Mouse (Mus musculus): Measurements from ENCODE around the gene H1foo. TPM values are rescaled to one million over a fixed set of nuclear protein-coding genes. Genes with fewer than 3 reads are reported as not detected.
A peak's percentile ranks its signal among the peaks of the same experiment; 100 is the strongest.

Gene H1foo
- polyA plus RNA-seq, 1 experiment from 2014 or later: not detected

DNA sequence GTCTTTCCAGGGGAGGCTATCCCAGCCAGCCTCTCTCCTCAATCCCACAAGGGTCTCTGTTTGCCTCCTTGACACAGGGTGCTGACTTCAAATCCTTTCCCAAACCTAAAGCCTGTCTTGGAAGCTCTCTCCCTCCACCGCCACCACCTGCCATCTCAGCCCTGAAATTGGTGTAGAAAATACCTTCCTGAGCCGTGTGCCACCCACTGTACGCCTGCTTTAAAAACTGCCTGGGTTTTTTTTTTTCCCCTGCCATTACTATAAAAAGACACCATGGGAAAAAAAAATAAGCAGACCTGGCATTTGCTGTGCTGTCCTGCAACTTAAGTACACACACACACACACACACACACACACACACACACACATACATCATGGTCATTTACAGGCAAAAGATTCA lies 45.3 kb downstream of the H1foo start:
- H3K4me2 ChIP-seq: 0 out of 2 replicates have a peak overlapping the region, but pooled peaks have one; percentile 94
- H3K4me3 ChIP-seq: no peak overlapping the region
- peaks cover 63% of the 10 kb centered on the region for H3K4me1 ChIP-seq
- H3K9me3 ChIP-seq: no peaks in the 10 kb centered on the region
- H3K9ac ChIP-seq: no peak overlapping the region
- no peaks in the 10 kb centered on the region for H3K36me3 ChIP-seq
- 78% methylated on average over 3 of the region's 3 CpGs for WGBS
- no peak for ATAC-seq (ENCODE audit: insufficient number of reproducible peaks, low FRiP score, low TSS enrichment, low read depth)
- no peak overlapping the region for H3K27ac ChIP-seq
- H3K27me3 ChIP-seq: peaks cover 42% of the 10 kb centered on the region

DNA sequence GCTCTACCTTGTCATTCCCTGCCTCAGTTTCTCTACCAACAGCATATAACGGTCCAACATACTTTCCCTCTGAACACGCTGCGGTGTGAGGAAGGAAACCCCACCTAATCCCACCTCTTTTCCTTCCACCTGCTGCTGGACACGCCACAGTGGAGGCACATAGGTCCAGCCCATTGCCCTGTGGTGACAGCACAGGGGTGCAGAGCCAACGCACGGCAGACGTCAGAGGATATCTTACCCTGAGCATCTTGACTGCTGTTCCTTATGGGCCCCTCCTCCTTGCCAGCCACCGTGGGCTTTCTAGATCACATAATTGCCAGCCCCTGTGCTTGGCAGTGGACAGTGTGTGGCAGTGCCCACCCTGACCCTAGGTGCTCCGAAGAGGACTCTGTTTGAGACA lies 45.7 kb downstream of the H1foo start:
- no peak overlapping the region for H3K27ac ChIP-seq
- H3K4me1 ChIP-seq: peaks cover 59% of the 10 kb centered on the region

DNA sequence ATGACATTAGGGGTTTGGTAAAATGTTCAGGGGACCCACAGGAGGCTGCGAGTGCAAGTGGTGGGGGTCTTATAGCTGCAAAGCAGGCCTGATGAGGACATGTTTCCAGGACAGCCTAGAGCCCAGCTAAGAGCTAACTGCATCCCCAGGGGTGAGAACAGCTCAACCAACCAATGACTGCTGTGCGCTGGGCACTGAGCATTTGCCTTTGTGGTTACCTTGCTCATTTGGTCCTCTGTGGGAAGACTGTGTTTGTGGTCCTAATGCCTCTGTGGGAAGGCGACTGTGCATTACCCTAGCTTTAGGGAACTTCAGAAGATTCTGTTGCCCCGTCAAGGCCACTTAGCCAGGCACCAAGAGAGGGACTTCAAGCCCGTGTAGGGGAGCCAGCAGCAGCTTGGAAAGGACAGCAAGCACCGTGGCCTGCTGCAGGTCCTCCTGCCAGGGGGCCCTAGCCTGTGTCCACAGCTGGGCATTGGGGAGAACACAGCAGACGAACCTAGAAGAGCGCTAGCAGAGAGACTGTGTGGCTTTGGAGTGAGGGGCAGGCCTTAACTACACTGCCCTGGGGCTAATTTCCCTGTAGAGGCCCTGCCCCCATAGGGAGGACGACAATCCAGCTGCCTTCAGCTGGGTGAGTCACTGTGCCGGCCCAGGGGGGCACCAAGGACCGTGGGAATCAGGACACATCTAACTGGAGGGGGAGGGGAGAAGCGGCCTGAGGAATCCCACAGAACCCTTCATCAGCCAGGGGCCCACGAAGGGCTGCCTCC lies 46.6 kb downstream of the H1foo start:
- Histone ChIP-seq H3K27me3 (peaks cover 42% of the 10 kb centered on the region), H3K36me3 (no peaks in the 10 kb centered on the region), H3K4me1 (peaks cover 59% of the 10 kb centered on the region), H3K9ac (0 out of 2 replicates have a peak overlapping the region, but pooled peaks have one; percentile 14), H3K4me3 (peak overlapping the region; percentile 62), H3K9me3 (no peaks in the 10 kb centered on the region), H3K4me2 (peak overlapping the region; percentile 94), H3K27ac (0 out of 2 replicates have a peak overlapping the region, but pooled peaks have one; percentile 8)
- ATAC-seq (ENCODE audit: insufficient number of reproducible peaks, low FRiP score, low TSS enrichment, low read depth): no peak
- 33% methylated on average over 13 of the region's 13 CpGs for WGBS

More for the DNA sequence above, 45.7 kb downstream of the H1foo start:
- peak overlapping the region; percentile 62 for H3K4me3 ChIP-seq
- peaks cover 42% of the 10 kb centered on the region for H3K27me3 ChIP-seq
- peak overlapping the region; percentile 94; the same call in 1 of the 2 replicates for H3K4me2 ChIP-seq
- WGBS: 79% methylated on average over 9 of the region's 9 CpGs
- H3K9ac ChIP-seq: no peak overlapping the region
- H3K36me3 ChIP-seq: no peaks in the 10 kb centered on the region
- H3K9me3 ChIP-seq: no peaks in the 10 kb centered on the region
- ATAC-seq (ENCODE audit: insufficient number of reproducible peaks, low FRiP score, low TSS enrichment, low read depth): no peak

DNA sequence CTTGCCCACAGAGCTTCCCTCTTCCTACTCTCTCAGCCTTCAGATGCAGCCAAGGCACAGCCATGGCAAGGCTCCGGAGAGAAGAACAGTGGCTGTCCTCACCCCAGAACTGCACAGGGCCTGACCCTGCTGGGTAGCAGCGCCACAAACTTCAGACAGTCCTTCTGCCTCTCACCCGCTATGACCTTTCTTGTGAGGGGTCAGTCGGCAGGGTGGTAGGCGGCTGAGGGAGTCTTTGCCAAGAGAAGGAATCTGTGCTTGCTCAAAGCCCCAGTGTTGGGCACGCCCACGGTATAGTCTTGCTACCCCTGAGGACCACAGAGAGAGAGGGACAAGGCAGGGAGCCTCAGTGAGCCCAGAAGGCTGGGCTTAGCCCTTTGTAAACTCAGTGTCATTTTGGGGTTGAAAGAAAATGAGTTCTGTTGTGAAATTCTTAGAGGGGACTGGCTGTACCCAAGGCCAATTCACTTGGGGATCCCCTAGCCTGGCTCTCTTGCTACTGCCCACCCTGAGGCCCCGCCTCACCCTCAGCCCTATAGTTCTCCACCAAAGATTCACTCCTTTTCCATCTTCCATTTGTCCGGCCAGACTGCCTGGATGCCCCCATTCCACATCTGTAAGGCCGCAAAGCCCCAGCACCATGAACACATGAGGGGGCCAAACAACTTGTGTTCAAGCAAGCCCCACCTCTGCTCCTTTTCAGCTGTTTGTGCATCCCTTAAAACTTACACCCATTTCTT lies 47.3 kb downstream of the H1foo start:
- peaks cover 42% of the 10 kb centered on the region for H3K27me3 ChIP-seq
- 0 out of 2 replicates have a peak overlapping the region, but pooled peaks have one; percentile 14 for H3K9ac ChIP-seq
- peak overlapping the region; percentile 94 for H3K4me2 ChIP-seq
- no peak for ATAC-seq (ENCODE audit: insufficient number of reproducible peaks, low FRiP score, low TSS enrichment, low read depth)
- no peaks in the 10 kb centered on the region for H3K9me3 ChIP-seq
- H3K27ac ChIP-seq: no peak overlapping the region
- peaks cover 53% of the 10 kb centered on the region for H3K4me1 ChIP-seq
- peak overlapping the region; percentile 62 for H3K4me3 ChIP-seq
- 41% methylated on average over 10 of the region's 10 CpGs for WGBS
- H3K36me3 ChIP-seq: no peaks in the 10 kb centered on the region

DNA sequence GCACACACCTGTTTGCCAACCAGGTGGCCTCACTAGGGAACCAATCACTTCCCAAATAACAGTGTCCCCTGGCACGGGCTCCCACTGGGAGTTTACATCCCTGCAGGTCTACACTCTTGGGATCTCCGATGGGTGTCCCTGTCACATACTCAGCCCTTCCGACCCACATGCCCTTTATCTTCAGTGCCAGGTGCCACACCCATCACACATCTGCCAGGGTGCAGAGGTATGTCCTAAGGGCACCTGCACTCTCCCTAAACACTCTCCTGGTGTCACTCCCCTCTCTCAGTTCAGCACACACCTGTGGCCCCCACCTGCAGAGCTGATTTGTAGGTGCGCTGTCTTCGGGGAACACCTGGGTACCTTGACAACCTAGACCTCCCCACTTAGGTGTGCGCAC lies 48.2 kb downstream of the H1foo start:
- no peaks in the 10 kb centered on the region for H3K9me3 ChIP-seq
- peaks cover 55% of the 10 kb centered on the region for H3K4me1 ChIP-seq
- H3K36me3 ChIP-seq: no peaks in the 10 kb centered on the region
- peaks cover 42% of the 10 kb centered on the region for H3K27me3 ChIP-seq
- H3K27ac ChIP-seq: no peak overlapping the region
- WGBS: 51% methylated on average over 6 of the region's 6 CpGs
- ATAC-seq (ENCODE audit: insufficient number of reproducible peaks, low FRiP score, low TSS enrichment, low read depth): no peak
- peak overlapping the region; percentile 94 for H3K4me2 ChIP-seq
- H3K9ac ChIP-seq: no peak overlapping the region
- H3K4me3 ChIP-seq: peak overlapping the region; percentile 62

DNA sequence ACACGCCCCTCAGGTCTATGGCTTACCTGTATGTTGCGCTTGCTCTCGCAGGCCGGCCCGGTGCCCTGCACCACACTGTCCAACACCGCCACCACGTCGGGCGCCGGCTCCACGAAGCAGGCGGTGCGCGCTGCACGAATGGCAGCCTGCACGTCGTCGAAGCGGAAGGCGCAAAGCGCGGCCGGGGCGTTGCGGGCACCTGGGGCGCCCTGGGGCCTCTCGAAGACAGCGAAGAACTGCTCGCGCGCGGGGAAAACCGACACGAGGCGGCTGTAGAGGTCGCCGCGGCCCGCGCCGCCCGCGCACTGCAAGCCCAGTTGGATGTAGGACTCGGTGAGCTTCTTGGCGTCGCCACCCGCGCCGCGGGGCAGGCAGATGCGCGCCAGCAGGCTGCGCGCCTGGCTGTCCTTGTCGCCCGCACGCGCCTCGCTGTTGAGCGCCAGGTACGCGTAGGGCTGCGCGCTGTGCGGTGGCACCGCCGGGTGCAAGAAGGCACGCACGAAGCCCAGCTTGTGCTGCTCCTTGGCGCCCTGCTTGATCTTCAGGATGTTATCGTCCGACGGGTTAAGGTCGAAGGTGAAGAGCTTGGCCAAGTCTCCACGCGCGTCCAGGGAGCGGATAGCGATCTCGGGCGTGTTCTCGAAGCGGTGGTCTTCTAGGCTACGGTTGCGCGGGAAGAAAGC lies 48.9 kb downstream of the H1foo start:
- Histone ChIP-seq H3K4me1 (peaks cover 58% of the 10 kb centered on the region), H3K27me3 (peaks cover 42% of the 10 kb centered on the region), H3K36me3 (no peaks in the 10 kb centered on the region), H3K4me3 (peak overlapping the region; percentile 62), H3K9me3 (no peaks in the 10 kb centered on the region), H3K4me2 (peak overlapping the region; percentile 94), H3K27ac (peak overlapping the region; percentile 11; the same call in 1 of the 2 replicates), H3K9ac (peak overlapping the region; percentile 57)
- no peak for ATAC-seq (ENCODE audit: insufficient number of reproducible peaks, low FRiP score, low TSS enrichment, low read depth)
- 1% methylated on average over 86 of the region's 86 CpGs for WGBS

DNA sequence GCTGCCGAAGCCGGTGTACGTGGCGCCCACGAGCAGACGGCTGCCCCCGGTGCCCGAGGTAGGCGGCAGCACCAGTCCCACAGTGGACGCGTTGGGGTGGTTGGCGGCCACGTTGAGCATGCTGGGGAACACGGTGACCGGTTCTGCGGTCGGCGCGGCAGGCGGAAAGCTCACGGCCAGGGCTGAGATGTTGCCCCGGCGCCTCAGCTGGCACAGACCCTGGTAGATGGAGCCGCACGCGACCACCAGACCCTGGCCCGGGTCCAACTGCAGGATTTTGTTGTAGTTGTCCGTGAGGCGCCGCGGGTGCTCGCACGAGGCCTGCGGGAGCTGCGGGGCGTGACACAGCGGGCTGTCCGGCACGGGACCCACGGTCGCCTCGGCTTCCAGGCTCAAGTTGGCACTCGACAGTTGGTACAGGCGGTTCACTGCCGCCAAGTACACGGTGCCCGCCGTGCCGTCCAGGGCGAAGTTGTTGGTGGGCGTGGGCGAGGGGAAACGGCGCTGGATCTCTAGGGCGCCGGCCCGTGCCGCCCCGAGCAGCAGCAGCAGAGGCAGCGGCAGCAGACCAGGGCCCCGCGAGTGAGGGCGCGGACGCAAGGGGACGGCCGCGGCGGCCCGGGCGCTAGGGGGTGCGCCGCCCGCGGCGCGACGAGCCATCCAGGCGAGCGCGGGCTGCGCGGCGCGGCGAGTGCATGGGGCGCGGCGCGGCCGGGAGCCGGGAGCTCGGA lies 49.6 kb downstream of the H1foo start:
- Histone ChIP-seq H3K4me3 (peak overlapping the region; percentile 62), H3K4me2 (peak overlapping the region; percentile 94), H3K9me3 (no peaks in the 10 kb centered on the region), H3K9ac (peak overlapping the region; percentile 57), H3K27ac (peak overlapping the region; percentile 84), H3K36me3 (no peaks in the 10 kb centered on the region), H3K4me1 (peaks cover 59% of the 10 kb centered on the region), H3K27me3 (peaks cover 42% of the 10 kb centered on the region)
- under 1% methylated on average over 89 of the region's 93 CpGs for WGBS
- ATAC-seq (ENCODE audit: insufficient number of reproducible peaks, low FRiP score, low TSS enrichment, low read depth): no peak; the same call in 1 of the 2 replicates

DNA sequence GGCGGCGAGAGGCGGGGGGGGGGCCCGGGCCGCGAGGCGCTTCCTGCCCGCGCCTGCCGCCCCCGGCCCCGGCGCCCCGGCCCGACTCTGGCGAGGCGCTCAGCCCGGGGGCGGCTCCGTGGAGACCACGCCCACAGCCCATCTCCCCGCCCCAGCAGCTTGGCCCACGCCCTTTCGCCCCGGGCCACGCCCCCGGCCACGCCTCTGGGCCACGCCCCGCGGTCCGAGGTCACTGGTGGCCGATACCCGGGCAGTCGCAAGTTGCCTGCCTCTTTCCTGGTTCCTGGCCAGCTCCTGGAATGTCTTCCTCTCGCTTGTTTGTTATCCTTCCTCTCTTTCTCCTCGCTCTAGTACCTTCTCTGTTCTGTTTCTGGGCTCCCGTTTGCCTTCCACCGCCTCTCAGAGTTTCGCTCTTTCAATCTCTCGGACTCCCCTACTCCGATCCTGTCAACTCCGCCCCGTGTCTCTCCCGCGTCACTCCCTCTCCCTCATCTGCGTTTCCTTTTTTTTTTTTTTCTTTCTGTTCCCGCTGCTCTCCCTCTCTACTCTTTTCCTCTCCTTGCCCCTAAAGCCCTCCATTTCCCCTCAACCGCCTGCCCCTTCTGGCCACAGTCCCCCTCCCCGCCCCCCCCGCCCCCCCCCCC lies 50.3 kb downstream of the H1foo start, which contains the start of gene Plxnd1:
TSS of gene Plxnd1 (minus strand) at position 129 of the 644 bp plus-strand sequence.
- no peaks in the 10 kb centered on the region for H3K9me3 ChIP-seq
- H3K27me3 ChIP-seq: peaks cover 42% of the 10 kb centered on the region
- peak within 1 kb of the TSS; percentile 84 for H3K27ac ChIP-seq
- H3K4me1 ChIP-seq: peaks cover 60% of the 10 kb centered on the region
- 1% methylated on average over 41 of the region's 51 CpGs for WGBS
- H3K36me3 ChIP-seq: no peaks in the 10 kb centered on the region
- ATAC-seq (ENCODE audit: insufficient number of reproducible peaks, low FRiP score, low TSS enrichment, low read depth): peak; percentile 66
- H3K4me2 ChIP-seq: peak within 1 kb of the TSS; percentile 94
- H3K4me3 ChIP-seq: peak within 1 kb of the TSS; percentile 62
- peak within 1 kb of the TSS; percentile 57 for H3K9ac ChIP-seq

DNA sequence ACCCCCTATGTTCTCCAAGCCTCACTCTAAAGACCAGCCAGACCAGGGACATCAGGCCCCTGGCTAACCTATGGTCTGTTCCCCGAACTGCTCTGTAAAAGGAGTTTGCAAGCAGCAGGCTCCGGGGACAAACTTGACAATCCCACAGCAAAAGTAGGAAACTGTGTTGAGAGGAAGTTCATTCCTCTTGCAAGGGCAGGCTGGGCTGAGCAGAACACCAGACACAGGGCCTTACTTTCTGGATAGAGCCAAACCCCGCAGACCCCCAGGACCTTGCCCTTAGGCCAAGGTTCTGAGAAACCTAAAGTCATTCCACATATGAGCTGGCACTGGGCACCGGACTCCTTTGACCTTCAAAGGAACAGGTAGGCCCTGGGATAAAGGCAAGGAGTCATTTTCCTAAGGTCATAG lies 50.8 kb downstream of the H1foo start:
- H3K9me3 ChIP-seq: no peaks in the 10 kb centered on the region
- H3K4me2 ChIP-seq: peak overlapping the region; percentile 94
- H3K4me1 ChIP-seq: peaks cover 60% of the 10 kb centered on the region
- peak overlapping the region; percentile 62 for H3K4me3 ChIP-seq
- peaks cover 39% of the 10 kb centered on the region for H3K27me3 ChIP-seq
- H3K36me3 ChIP-seq: no peaks in the 10 kb centered on the region
- WGBS: 56% methylated on average over 4 of the region's 4 CpGs
- no peak for ATAC-seq (ENCODE audit: insufficient number of reproducible peaks, low FRiP score, low TSS enrichment, low read depth)
- no peak overlapping the region for H3K9ac ChIP-seq
- H3K27ac ChIP-seq: peak overlapping the region; percentile 63

DNA sequence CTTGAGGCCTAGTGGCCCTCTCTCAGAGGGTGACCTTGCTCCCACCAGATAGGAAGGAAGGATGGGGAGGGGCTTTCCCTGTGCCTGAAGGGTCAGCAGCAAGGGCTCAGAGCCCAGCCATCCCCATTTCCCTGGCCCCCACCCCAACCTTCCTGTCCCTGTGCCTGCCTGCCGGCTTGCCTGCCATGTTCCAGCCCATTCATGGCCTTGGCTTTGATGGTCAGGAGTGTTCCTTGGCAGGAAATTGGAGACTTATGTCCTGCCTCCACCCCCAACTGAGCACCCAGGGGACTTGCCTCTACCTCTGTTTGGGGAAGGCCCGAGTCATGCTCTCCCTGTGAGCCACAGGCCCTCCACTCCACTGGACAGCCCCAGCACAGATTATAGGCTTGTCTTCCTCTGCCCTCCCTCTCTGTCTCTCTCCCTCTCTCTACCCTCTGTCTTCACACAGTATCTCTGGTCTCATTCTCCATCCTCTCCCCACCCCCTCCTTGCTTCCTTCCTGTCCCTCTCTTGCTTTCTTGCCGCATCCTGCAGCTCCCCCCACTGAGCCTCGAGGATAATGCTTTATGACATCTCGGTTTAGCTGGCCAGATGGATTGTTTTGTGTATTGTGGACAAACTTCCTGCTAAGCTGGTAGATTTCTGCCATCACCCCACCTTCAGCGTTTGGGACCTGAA lies 51.6 kb downstream of the H1foo start:
- H3K36me3 ChIP-seq: no peaks in the 10 kb centered on the region
- no peak for ATAC-seq (ENCODE audit: insufficient number of reproducible peaks, low FRiP score, low TSS enrichment, low read depth)

More for the DNA sequence above, 51.6 kb downstream of the H1foo start:
- Histone ChIP-seq H3K9ac (no peak overlapping the region), H3K4me2 (no peak overlapping the region), H3K27ac (peak overlapping the region; percentile 63; the same call in 1 of the 2 replicates), H3K9me3 (no peaks in the 10 kb centered on the region), H3K4me3 (no peak overlapping the region), H3K27me3 (peaks cover 32% of the 10 kb centered on the region), H3K4me1 (peaks cover 54% of the 10 kb centered on the region)
- WGBS: 29% methylated on average over 6 of the region's 6 CpGs
